Mouse (Mus musculus): ENCODE data around the gene Rapsn. TPM values are rescaled to one million over a fixed set of nuclear protein-coding genes. Genes with fewer than 3 reads are reported as not detected.

The Rapsn gene
- total and polyA plus RNA-seq, 3 experiments = 1.8 to 3.7 (median 3.4) TPM

GRCm38 (mm10) chr2:91086392-91087237, 51.2 kb downstream of the Rapsn start:
- H3K9me3 ChIP-seq (replicated peaks) = no peaks in the 10 kb centered on the region
- DNase-seq (ENCODE audit: low spot score) (no peak), ATAC-seq (ENCODE audit: extremely low read depth, insufficient number of reproducible peaks, low FRiP score, poor library complexity, severe bottlenecking) (no peak)
- no peaks in the 10 kb centered on the region for H3K36me3 ChIP-seq (replicated peaks)
- H3K27me3 ChIP-seq (ENCODE audit: insufficient read depth, low read length) = peaks cover 7% of the 10 kb centered on the region; the same call in 1 of the 2 replicates
- peaks cover 81% of the 10 kb centered on the region for H3K4me1 ChIP-seq (ENCODE audit: insufficient read depth, low read depth, low read length)
- H3K4me3 ChIP-seq (ENCODE audit: low read depth, low read length) = no peak overlapping the region
- no peak for TF ChIP-seq GATA1 (IDR thresholded peaks at IDR 0.05; ENCODE audit: borderline replicate concordance, low read length)
- no peak for TF ChIP-seq TAL1 (conservative IDR thresholded peaks at IDR 0.05; ENCODE audit: low read depth, low read length)
- no peak for TF ChIP-seq GATA2 (IDR thresholded peaks at IDR 0.05; ENCODE audit: borderline replicate concordance, low read depth, low read length)
- no peak for TF ChIP-seq CTCF (IDR thresholded peaks at IDR 0.05; ENCODE audit: low read depth, low read length)
- no peak for TF ChIP-seq POLR2AphosphoS5 (IDR thresholded peaks at IDR 0.05; ENCODE audit: insufficient replicate concordance, low read depth, low read length)

- TF ChIP-seq CTCF (IDR thresholded peaks at IDR 0.05; ENCODE audit: low read depth, low read length) (no peak), POLR2AphosphoS5 (IDR thresholded peaks at IDR 0.05; ENCODE audit: insufficient replicate concordance, low read depth, low read length) (no peak), GATA2 (IDR thresholded peaks at IDR 0.05; ENCODE audit: borderline replicate concordance, low read depth, low read length) (no peak), GATA1 (IDR thresholded peaks at IDR 0.05; ENCODE audit: borderline replicate concordance, low read length) (no peak), TAL1 (conservative IDR thresholded peaks at IDR 0.05; ENCODE audit: low read depth, low read length) (no peak)
- no peak overlapping the region for H3K4me3 ChIP-seq (ENCODE audit: low read depth, low read length)
- peaks cover 7% of the 10 kb centered on the region; the same call in 1 of the 2 replicates for H3K27me3 ChIP-seq (ENCODE audit: insufficient read depth, low read length)
- H3K36me3 ChIP-seq (replicated peaks) = no peaks in the 10 kb centered on the region
- no peak for ATAC-seq (ENCODE audit: extremely low read depth, insufficient number of reproducible peaks, low FRiP score, poor library complexity, severe bottlenecking)
- no peak for DNase-seq (ENCODE audit: low spot score)
- no peaks in the 10 kb centered on the region for H3K9me3 ChIP-seq (replicated peaks)
- peaks cover 80% of the 10 kb centered on the region for H3K4me1 ChIP-seq (ENCODE audit: insufficient read depth, low read depth, low read length)
These were observed 52.0 kb downstream of the Rapsn start for GRCm38 (mm10) chr2:91087453-91087852.

GRCm38 (mm10) chr2:91088987-91089386, 53.6 kb downstream of the Rapsn start:
- no peak for DNase-seq (ENCODE audit: low spot score)
- Histone ChIP-seq H3K9me3 (replicated peaks) (no peaks in the 10 kb centered on the region), H3K27me3 (ENCODE audit: insufficient read depth, low read length) (peaks cover 7% of the 10 kb centered on the region; the same call in 1 of the 2 replicates), H3K4me3 (ENCODE audit: low read depth, low read length) (peak overlapping the region; percentile 37; the same call in 1 of the 2 replicates), H3K4me1 (ENCODE audit: insufficient read depth, low read depth, low read length) (peaks cover 75% of the 10 kb centered on the region), H3K36me3 (replicated peaks) (no peaks in the 10 kb centered on the region)
- TF ChIP-seq GATA1 (IDR thresholded peaks at IDR 0.05; ENCODE audit: borderline replicate concordance, low read length) = no peak
- no peak for TF ChIP-seq CTCF (IDR thresholded peaks at IDR 0.05; ENCODE audit: low read depth, low read length)
- no peak for TF ChIP-seq POLR2AphosphoS5 (IDR thresholded peaks at IDR 0.05; ENCODE audit: insufficient replicate concordance, low read depth, low read length)
- TF ChIP-seq GATA2 (IDR thresholded peaks at IDR 0.05; ENCODE audit: borderline replicate concordance, low read depth, low read length) = no peak
- no peak for TF ChIP-seq TAL1 (conservative IDR thresholded peaks at IDR 0.05; ENCODE audit: low read depth, low read length)
- no peak for ATAC-seq (ENCODE audit: extremely low read depth, insufficient number of reproducible peaks, low FRiP score, poor library complexity, severe bottlenecking)

- H3K4me3 ChIP-seq (ENCODE audit: low read depth, low read length) = no peak overlapping the region
- H3K9me3 ChIP-seq (replicated peaks) = no peaks in the 10 kb centered on the region
- no peak for ATAC-seq (ENCODE audit: extremely low read depth, insufficient number of reproducible peaks, low FRiP score, poor library complexity, severe bottlenecking)
- no peak for DNase-seq (ENCODE audit: low spot score)
- no peaks in the 10 kb centered on the region for H3K36me3 ChIP-seq (replicated peaks)
- H3K27me3 ChIP-seq (ENCODE audit: insufficient read depth, low read length) = peaks cover 7% of the 10 kb centered on the region; the same call in 1 of the 2 replicates
- H3K4me1 ChIP-seq (ENCODE audit: insufficient read depth, low read depth, low read length) = peaks cover 67% of the 10 kb centered on the region
- TF ChIP-seq GATA2 (IDR thresholded peaks at IDR 0.05; ENCODE audit: borderline replicate concordance, low read depth, low read length) (no peak), TAL1 (conservative IDR thresholded peaks at IDR 0.05; ENCODE audit: low read depth, low read length) (no peak), CTCF (IDR thresholded peaks at IDR 0.05; ENCODE audit: low read depth, low read length) (no peak), POLR2AphosphoS5 (IDR thresholded peaks at IDR 0.05; ENCODE audit: insufficient replicate concordance, low read depth, low read length) (no peak), GATA1 (IDR thresholded peaks at IDR 0.05; ENCODE audit: borderline replicate concordance, low read length) (no peak)
These were observed 54.8 kb downstream of the Rapsn start for GRCm38 (mm10) chr2:91090208-91090607.

GRCm38 (mm10) chr2:91090827-91091226, 55.4 kb downstream of the Rapsn start:
- Histone ChIP-seq H3K9me3 (replicated peaks) (no peaks in the 10 kb centered on the region), H3K4me3 (ENCODE audit: low read depth, low read length) (no peak overlapping the region), H3K27me3 (ENCODE audit: insufficient read depth, low read length) (peaks cover 7% of the 10 kb centered on the region; the same call in 1 of the 2 replicates), H3K36me3 (replicated peaks) (no peaks in the 10 kb centered on the region), H3K4me1 (ENCODE audit: insufficient read depth, low read depth, low read length) (peaks cover 66% of the 10 kb centered on the region)
- ATAC-seq (ENCODE audit: extremely low read depth, insufficient number of reproducible peaks, low FRiP score, poor library complexity, severe bottlenecking) = no peak
- DNase-seq (ENCODE audit: low spot score) = no peak
- TF ChIP-seq POLR2AphosphoS5 (IDR thresholded peaks at IDR 0.05; ENCODE audit: insufficient replicate concordance, low read depth, low read length) = no peak
- TF ChIP-seq GATA2 (IDR thresholded peaks at IDR 0.05; ENCODE audit: borderline replicate concordance, low read depth, low read length) = no peak
- TF ChIP-seq CTCF (IDR thresholded peaks at IDR 0.05; ENCODE audit: low read depth, low read length) = no peak
- TF ChIP-seq GATA1 (IDR thresholded peaks at IDR 0.05; ENCODE audit: borderline replicate concordance, low read length) = no peak
- TF ChIP-seq TAL1 (conservative IDR thresholded peaks at IDR 0.05; ENCODE audit: low read depth, low read length) = no peak

Other genes starting within 250 kb of the Rapsn start
- 142 and 174 TPM in 2 replicates for gene Mtch2, start 188.5 kb upstream of the Rapsn start, total RNA-seq (2014; fragmentation: Nextera tagmentation)
- 226 and 233 TPM in 2 replicates for gene Mtch2, start 188.5 kb upstream of the Rapsn start, total RNA-seq (2017)
- 11.3 and 11.8 TPM in 2 replicates for gene Mtch2, start 188.5 kb upstream of the Rapsn start, polyA plus RNA-seq (2012)
- gene C1qtnf4, start 149.8 kb upstream of the Rapsn start, total RNA-seq (2014; fragmentation: Nextera tagmentation) = not detected in 2 replicates
- gene C1qtnf4, start 149.8 kb upstream of the Rapsn start, total RNA-seq (2017) = 0.16 TPM in 1 of 2 replicates, not detected in the other
- not detected in 2 replicates for gene C1qtnf4, start 149.8 kb upstream of the Rapsn start, polyA plus RNA-seq (2012)
- 18.2 and 21.4 TPM in 2 replicates for gene Kbtbd4, start 130.9 kb upstream of the Rapsn start, total RNA-seq (2014; fragmentation: Nextera tagmentation)
- gene Kbtbd4, start 130.9 kb upstream of the Rapsn start, total RNA-seq (2017) = 31.8 and 35.5 TPM in 2 replicates
- gene Kbtbd4, start 130.9 kb upstream of the Rapsn start, polyA plus RNA-seq (2012) = 4.0 and 6.6 TPM in 2 replicates
- 106 and 132 TPM in 2 replicates for gene Ndufs3, start 130.8 kb upstream of the Rapsn start, total RNA-seq (2014; fragmentation: Nextera tagmentation)
- 131 and 165 TPM in 2 replicates for gene Ndufs3, start 130.8 kb upstream of the Rapsn start, total RNA-seq (2017)
- 86.8 and 94.6 TPM in 2 replicates for gene Ndufs3, start 130.8 kb upstream of the Rapsn start, polyA plus RNA-seq (2012)
- 67.0 and 73.9 TPM in 2 replicates for gene Celf1, start 95.2 kb upstream of the Rapsn start, total RNA-seq (2014; fragmentation: Nextera tagmentation)
- 59.1 and 66.2 TPM in 2 replicates for gene Celf1, start 95.2 kb upstream of the Rapsn start, total RNA-seq (2017)
- gene Celf1, start 95.2 kb upstream of the Rapsn start, polyA plus RNA-seq (2012) = 93.8 and 97.1 TPM in 2 replicates
- 109 and 141 TPM in 2 replicates for gene Psmc3, start 18.4 kb downstream of the Rapsn start, total RNA-seq (2014; fragmentation: Nextera tagmentation)
- 280 and 333 TPM in 2 replicates for gene Psmc3, start 18.4 kb downstream of the Rapsn start, total RNA-seq (2017)
- 151 and 165 TPM in 2 replicates for gene Psmc3, start 18.4 kb downstream of the Rapsn start, polyA plus RNA-seq (2012)
- 23.6 and 24.9 TPM in 2 replicates for gene Slc39a13, start 34.8 kb downstream of the Rapsn start, total RNA-seq (2014; fragmentation: Nextera tagmentation)
- 8.6 and 12.7 TPM in 2 replicates for gene Slc39a13, start 34.8 kb downstream of the Rapsn start, total RNA-seq (2017)
- 12.1 and 13.6 TPM in 2 replicates for gene Slc39a13, start 34.8 kb downstream of the Rapsn start, polyA plus RNA-seq (2012)
- 79.8 and 99.2 TPM in 2 replicates for gene Spi1, start 46.8 kb downstream of the Rapsn start, total RNA-seq (2014; fragmentation: Nextera tagmentation)
- 23.5 and 25.4 TPM in 2 replicates for gene Spi1, start 46.8 kb downstream of the Rapsn start, total RNA-seq (2017)
- gene Spi1, start 46.8 kb downstream of the Rapsn start, polyA plus RNA-seq (2012) = 135 and 138 TPM in 2 replicates
- not detected in 2 replicates for gene Mybpc3, start 82.5 kb downstream of the Rapsn start, total RNA-seq (2014; fragmentation: Nextera tagmentation)
- under 0.01 TPM in 1 of 2 replicates, not detected in the other for gene Mybpc3, start 82.5 kb downstream of the Rapsn start, total RNA-seq (2017)
- gene Mybpc3, start 82.5 kb downstream of the Rapsn start, polyA plus RNA-seq (2012) = not detected in 2 replicates
- 26.7 and 33.2 TPM in 2 replicates for gene Madd, start 148.2 kb downstream of the Rapsn start, total RNA-seq (2014; fragmentation: Nextera tagmentation)
- 18.0 and 22.5 TPM in 2 replicates for gene Madd, start 148.2 kb downstream of the Rapsn start, total RNA-seq (2017)
- 8.2 and 10.4 TPM in 2 replicates for gene Madd, start 148.2 kb downstream of the Rapsn start, polyA plus RNA-seq (2012)
- not detected in 2 replicates for gene Nr1h3, start 167.2 kb downstream of the Rapsn start, total RNA-seq (2014; fragmentation: Nextera tagmentation)
- gene Nr1h3, start 167.2 kb downstream of the Rapsn start, total RNA-seq (2017) = 0.38 and 0.52 TPM in 2 replicates
- 0.18 and 0.27 TPM in 2 replicates for gene Nr1h3, start 167.2 kb downstream of the Rapsn start, polyA plus RNA-seq (2012)
- gene Acp2, start 167.3 kb downstream of the Rapsn start, total RNA-seq (2014; fragmentation: Nextera tagmentation) = 19.5 and 21.1 TPM in 2 replicates
- gene Acp2, start 167.3 kb downstream of the Rapsn start, total RNA-seq (2017) = 9.6 and 17.2 TPM in 2 replicates
- 4.0 and 5.3 TPM in 2 replicates for gene Acp2, start 167.3 kb downstream of the Rapsn start, polyA plus RNA-seq (2012)
- 12.9 and 18.7 TPM in 2 replicates for gene Ddb2, start 201.4 kb downstream of the Rapsn start, total RNA-seq (2014; fragmentation: Nextera tagmentation)
- gene Ddb2, start 201.4 kb downstream of the Rapsn start, total RNA-seq (2017) = 15.2 and 18.5 TPM in 2 replicates
- 1.3 and 1.5 TPM in 2 replicates for gene Ddb2, start 201.4 kb downstream of the Rapsn start, polyA plus RNA-seq (2012)
- not detected in 2 replicates for gene Pacsin3, start 220.3 kb downstream of the Rapsn start, total RNA-seq (2014; fragmentation: Nextera tagmentation)
- gene Pacsin3, start 220.3 kb downstream of the Rapsn start, total RNA-seq (2017) = 0.33 and 0.35 TPM in 2 replicates
- gene Pacsin3, start 220.3 kb downstream of the Rapsn start, polyA plus RNA-seq (2012) = 0.16 and 0.44 TPM in 2 replicates
- gene Arfgap2, start 229.4 kb downstream of the Rapsn start, total RNA-seq (2014; fragmentation: Nextera tagmentation) = 48.5 and 52.4 TPM in 2 replicates
- gene Arfgap2, start 229.4 kb downstream of the Rapsn start, total RNA-seq (2017) = 53.0 and 54.9 TPM in 2 replicates
- gene Arfgap2, start 229.4 kb downstream of the Rapsn start, polyA plus RNA-seq (2012) = 42.1 and 44.2 TPM in 2 replicates